Mouse (Mus musculus) midbrain, embryonic 16.5 days (tissue): ENCODE measurements around the gene Fcmr. TPM values are rescaled to one million over a fixed set of nuclear protein-coding genes. Genes with fewer than 3 reads are reported as not detected.

ENCODE experiments used
- ATAC-seq: fragments of 200-750 bp; cut with Nextera tagmentation; 2 replicates; pipeline ENCODE4 v1.8.0; 2017; ENCODE audit warnings: moderate TSS enrichment
- H3K27ac ChIP-seq: fragments of 300-500 bp; sonication (generic); 2 replicates; pipeline ENCODE4 v1.5.1; 2014; ENCODE audit warnings: mild to moderate bottlenecking, low read length, mixed read lengths
- H3K27me3 ChIP-seq: fragments of 300-500 bp; sonication (generic); 2 replicates; pipeline ENCODE4 v1.6.1; 2014; ENCODE audit warnings: low read depth, low read length, mixed read lengths; ENCODE audit not compliant: control insufficient read depth, insufficient read depth
- H3K36me3 ChIP-seq: fragments of 300-500 bp; sonication (generic); 2 replicates; pipeline ENCODE4 v1.6.1; 2014; ENCODE audit warnings: mild to moderate bottlenecking, low read length, moderate library complexity, mixed read lengths; ENCODE audit not compliant: control insufficient read depth, insufficient read depth
- H3K4me1 ChIP-seq: fragments of 300-500 bp; sonication (generic); 2 replicates; pipeline ENCODE4 v1.6.1; 2014; ENCODE audit warnings: mild to moderate bottlenecking, low read length, mixed read lengths; ENCODE audit not compliant: control insufficient read depth, insufficient read depth
- H3K4me2 ChIP-seq: fragments of 300-500 bp; sonication (generic); 2 replicates; pipeline ENCODE4 v1.6.1; 2014; ENCODE audit warnings: mild to moderate bottlenecking, low read length, mixed read lengths
- H3K4me3 ChIP-seq: fragments of 300-500 bp; sonication (generic); 2 replicates; pipeline ENCODE4 v1.5.1; 2014; ENCODE audit warnings: low read depth, mild to moderate bottlenecking, low read length, moderate library complexity, mixed read lengths
- H3K9ac ChIP-seq: fragments of 300-500 bp; sonication (generic); 2 replicates; pipeline ENCODE4 v1.6.1; 2014; ENCODE audit warnings: low read depth, low read length, mixed read lengths
- H3K9me3 ChIP-seq: fragments of 300-500 bp; sonication (generic); replicated peaks from 2 replicates; pipeline ENCODE4 v1.6.1; 2014; ENCODE audit warnings: mild to moderate bottlenecking, low read length, mixed read lengths; ENCODE audit not compliant: control insufficient read depth, poor library complexity, severe bottlenecking
- WGBS: fragments of 180-500 bp; shearing (Covaris S2); extraction: QIAGEN DNeasy Blood & Tissue Kit; methylation state at CpG from one replicate; pipeline ENCODE4 v1.1.7; 2014; 5-methylcytosine and 5-hydroxymethylcytosine counted together
- polyA plus RNA-seq: library from polyadenylated mRNA; unstranded; fragments of >200 nt; fragmentation: Nextera tagmentation; extraction: Ambion mirVana; gene quantifications from 2 replicates; pipeline ENCODE4 v1.2.1, GENCODE M21; 2015

The Fcmr gene
- polyA plus RNA-seq, 1 experiment from 2014 or later = 0.74 TPM

DNA sequence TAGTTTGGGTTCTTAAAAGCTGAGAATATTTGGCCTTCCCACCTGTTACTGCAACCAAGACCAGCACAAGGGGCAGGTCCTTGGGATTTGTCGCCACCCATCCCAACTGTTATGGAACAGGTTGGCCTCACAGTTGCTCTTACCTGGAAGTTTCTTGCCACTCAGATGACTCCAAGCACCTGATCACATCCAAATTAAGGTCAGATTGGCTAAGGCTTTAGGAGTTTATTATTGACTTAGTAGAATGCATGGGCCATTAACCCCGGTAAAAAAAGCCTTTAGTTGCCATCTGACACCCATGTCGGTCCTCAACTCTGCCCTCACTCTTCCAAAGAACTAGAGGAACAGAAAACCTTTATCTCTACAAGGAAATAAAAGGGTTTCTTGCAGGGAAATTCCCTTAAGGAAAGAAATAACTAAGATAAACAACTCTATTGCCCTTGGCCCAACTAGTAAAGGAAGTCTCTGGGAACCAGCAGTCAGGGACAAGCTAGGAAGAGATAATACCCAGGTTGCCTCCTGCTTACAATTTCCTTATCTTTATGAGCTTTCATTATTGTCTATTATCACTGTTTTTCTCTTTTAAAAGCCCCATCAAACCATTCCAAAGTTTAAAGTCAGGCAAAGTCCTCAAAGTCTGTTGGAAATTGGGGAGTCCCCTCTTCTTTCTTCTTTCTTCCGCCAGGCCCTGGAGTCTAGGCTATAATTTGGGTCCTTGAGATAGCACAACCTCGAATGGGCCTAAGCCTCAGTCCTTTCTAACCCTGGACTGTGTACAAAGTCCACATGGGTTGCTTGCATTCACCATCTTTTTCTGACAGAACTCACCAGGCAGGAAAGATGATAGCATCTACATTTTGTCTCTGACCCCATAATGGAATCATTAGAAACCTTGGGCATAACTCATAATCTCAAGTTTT is 33.0 kb upstream of the Fcmr start:
- WGBS = 84% methylated on average over 5 of the region's 5 CpGs

DNA sequence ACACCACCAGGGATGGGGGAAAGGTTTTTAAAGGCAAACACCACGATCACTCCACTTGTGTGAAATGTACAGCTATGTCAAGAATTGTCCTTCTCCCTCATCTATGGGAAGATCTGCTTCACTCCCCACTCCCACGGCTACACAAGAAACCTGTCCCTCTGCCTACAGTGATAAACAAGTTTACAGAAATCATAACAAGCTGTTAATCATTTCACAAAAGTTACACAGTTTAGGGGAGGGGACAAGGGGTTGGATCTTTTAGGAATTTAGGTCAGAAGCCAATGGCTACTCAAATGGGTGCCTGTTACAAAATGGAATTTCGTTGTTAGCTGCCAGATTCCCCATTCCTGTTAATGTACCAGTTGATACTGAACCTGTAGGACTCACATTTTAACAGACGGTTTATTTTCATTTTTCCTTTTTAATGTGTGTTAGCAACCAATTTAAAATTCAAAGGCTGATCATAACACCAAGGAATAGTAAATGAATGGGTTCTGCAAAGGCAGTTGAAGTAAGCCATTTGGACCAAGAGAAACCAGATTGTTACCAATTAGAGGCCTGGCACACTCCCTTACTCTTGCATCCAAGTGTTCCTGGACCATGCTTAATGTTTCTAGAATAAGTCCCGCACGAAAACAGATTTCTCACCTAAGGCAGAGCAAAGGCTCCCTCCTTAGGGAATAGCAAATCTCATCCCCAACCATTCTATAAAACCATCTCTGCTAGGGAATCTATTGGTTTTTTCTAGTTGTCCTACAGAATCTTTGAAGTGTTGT is 30.1 kb upstream of the Fcmr start:
- Histone ChIP-seq H3K36me3 (no peaks in the 10 kb centered on the region), H3K4me3 (no peak overlapping the region), H3K9me3 (no peaks in the 10 kb centered on the region), H3K4me2 (no peak overlapping the region), H3K4me1 (no peaks in the 10 kb centered on the region), H3K27ac (no peak overlapping the region), H3K27me3 (no peaks in the 10 kb centered on the region), H3K9ac (no peak overlapping the region)
- ATAC-seq = no peak
- 90% methylated on average over 6 of the region's 6 CpGs for WGBS

More for the DNA sequence above, 33.0 kb upstream of the Fcmr start:
- Histone ChIP-seq H3K9me3 (no peaks in the 10 kb centered on the region), H3K4me3 (no peak overlapping the region), H3K4me1 (no peaks in the 10 kb centered on the region), H3K4me2 (no peak overlapping the region), H3K36me3 (no peaks in the 10 kb centered on the region), H3K27ac (no peak overlapping the region), H3K27me3 (no peaks in the 10 kb centered on the region), H3K9ac (no peak overlapping the region)
- no peak for ATAC-seq

- no peaks in the 10 kb centered on the region for H3K36me3 ChIP-seq
- no peaks in the 10 kb centered on the region for H3K27me3 ChIP-seq
- no peak overlapping the region for H3K9ac ChIP-seq
- no peak for ATAC-seq
- WGBS = 45% methylated on average over 6 of the region's 6 CpGs
- H3K9me3 ChIP-seq = no peaks in the 10 kb centered on the region
- no peak overlapping the region for H3K4me2 ChIP-seq
- no peak overlapping the region for H3K4me3 ChIP-seq
- no peaks in the 10 kb centered on the region for H3K4me1 ChIP-seq
- no peak overlapping the region for H3K27ac ChIP-seq
Measured at GRCm38 (mm10) chr1:130838288-130838687, 27.2 kb upstream of the Fcmr start.

- ATAC-seq = no peak
- 85% methylated on average over 8 of the region's 8 CpGs for whole genome bisulfite sequencing
- H3K4me3 ChIP-seq = no peak overlapping the region
- no peaks in the 10 kb centered on the region for H3K9me3 ChIP-seq
- H3K4me1 ChIP-seq = no peaks in the 10 kb centered on the region
- no peaks in the 10 kb centered on the region for H3K36me3 ChIP-seq
- H3K9ac ChIP-seq = no peak overlapping the region
- no peak overlapping the region for H3K27ac ChIP-seq
- no peaks in the 10 kb centered on the region for H3K27me3 ChIP-seq
- no peak overlapping the region for H3K4me2 ChIP-seq
Measured at GRCm38 (mm10) chr1:130840599-130841379, 24.7 kb upstream of the Fcmr start.

- ATAC-seq = no peak
- Histone ChIP-seq H3K9ac (no peak overlapping the region), H3K4me3 (no peak overlapping the region), H3K4me2 (no peak overlapping the region), H3K4me1 (no peaks in the 10 kb centered on the region), H3K36me3 (no peaks in the 10 kb centered on the region), H3K9me3 (no peaks in the 10 kb centered on the region), H3K27ac (no peak overlapping the region), H3K27me3 (no peaks in the 10 kb centered on the region)
- WGBS = 88% methylated on average over 7 of the region's 7 CpGs
Measured at GRCm38 (mm10) chr1:130841621-130842020, 23.8 kb upstream of the Fcmr start.

DNA sequence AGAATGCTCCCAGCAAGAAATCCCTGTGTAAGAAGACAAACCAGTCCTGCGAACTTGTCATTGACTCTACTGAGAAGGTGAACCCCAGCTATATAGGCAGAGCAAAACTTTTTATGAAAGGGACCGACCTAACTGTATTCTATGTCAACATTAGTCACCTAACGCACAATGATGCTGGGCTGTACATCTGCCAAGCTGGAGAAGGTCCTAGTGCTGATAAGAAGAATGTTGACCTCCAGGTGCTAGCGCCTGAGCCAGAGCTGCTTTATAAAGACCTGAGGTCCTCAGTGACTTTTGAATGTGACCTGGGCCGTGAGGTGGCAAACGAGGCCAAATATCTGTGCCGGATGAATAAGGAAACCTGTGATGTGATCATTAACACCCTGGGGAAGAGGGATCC is 21.0 kb upstream of the Fcmr start:
- ATAC-seq = no peak
- H3K36me3 ChIP-seq = no peaks in the 10 kb centered on the region
- no peaks in the 10 kb centered on the region for H3K27me3 ChIP-seq
- H3K9ac ChIP-seq = no peak overlapping the region
- H3K27ac ChIP-seq = no peak overlapping the region
- 89% methylated on average over 7 of the region's 7 CpGs for WGBS
- H3K4me2 ChIP-seq = no peak overlapping the region
- H3K4me1 ChIP-seq = no peaks in the 10 kb centered on the region
- H3K4me3 ChIP-seq = no peak overlapping the region
- H3K9me3 ChIP-seq = no peaks in the 10 kb centered on the region

- Histone ChIP-seq H3K4me3 (no peak overlapping the region), H3K4me2 (no peak overlapping the region), H3K27ac (no peak overlapping the region), H3K9me3 (no peaks in the 10 kb centered on the region), H3K4me1 (no peaks in the 10 kb centered on the region), H3K36me3 (no peaks in the 10 kb centered on the region), H3K9ac (no peak overlapping the region), H3K27me3 (no peaks in the 10 kb centered on the region)
- ATAC-seq = no peak
- 90% methylated on average over 10 of the region's 10 CpGs for WGBS
Measured at GRCm38 (mm10) chr1:130849530-130850214, 15.8 kb upstream of the Fcmr start.

GRCm38 (mm10) chr1:130850405-130850804 is 15.1 kb upstream of the Fcmr start:
- 89% methylated on average over 5 of the region's 5 CpGs for WGBS
- H3K4me1 ChIP-seq = no peaks in the 10 kb centered on the region
- H3K27ac ChIP-seq = no peak overlapping the region
- H3K9ac ChIP-seq = no peak overlapping the region
- no peaks in the 10 kb centered on the region for H3K9me3 ChIP-seq
- ATAC-seq = no peak
- H3K4me3 ChIP-seq = no peak overlapping the region
- H3K36me3 ChIP-seq = no peaks in the 10 kb centered on the region
- H3K4me2 ChIP-seq = no peak overlapping the region
- no peaks in the 10 kb centered on the region for H3K27me3 ChIP-seq
